Mouse (Mus musculus) C2C12 (cell line): Measurements from ENCODE around the gene Igdcc3. TPM values are rescaled to one million over a fixed set of nuclear protein-coding genes. Genes with fewer than 3 reads are reported as not detected.
"Not testable (repeated sequence)": the region's sequence is repeated elsewhere in the genome, so short reads cannot be mapped to it uniquely, and the experiment has no call there.

Source experiments
- H3K27me3 ChIP-seq: one replicate; pipeline ENCODE4 v1.6.1; 2011; ENCODE audit not compliant: control insufficient read depth, insufficient read depth, insufficient read length
- H3K36me3 ChIP-seq: one replicate; pipeline ENCODE4 v1.6.1; 2011; ENCODE audit not compliant: control insufficient read depth, insufficient read depth
- H3K4me3 ChIP-seq: one replicate; pipeline ENCODE4 v1.5.1; 2011; ENCODE audit warnings: mild to moderate bottlenecking, control low read depth; ENCODE audit not compliant: poor library complexity, insufficient read depth, severe bottlenecking
- H3K79me2 ChIP-seq: one replicate; pipeline ENCODE4 v1.6.1; 2011; ENCODE audit not compliant: control insufficient read depth, insufficient read depth
- H3K79me3 ChIP-seq: one replicate; pipeline ENCODE4 v1.6.1; 2011; ENCODE audit warnings: low read depth, control low read depth
- H3ac ChIP-seq: one replicate; pipeline ENCODE3; 2011; ENCODE audit warnings: low read depth; ENCODE audit not compliant: control insufficient read depth, insufficient read length
- CEBPB ChIP-seq: IDR thresholded peaks from one replicate; pipeline ENCODE4 v1.6.1; 2011; ENCODE audit warnings: low read depth, mild to moderate bottlenecking, control low read depth, moderate library complexity
- CTCF ChIP-seq: IDR thresholded peaks from one replicate; pipeline ENCODE4 v1.5.1; 2011; ENCODE audit not compliant: control insufficient read depth, insufficient read depth, insufficient read length
- FOSL1 ChIP-seq: IDR thresholded peaks from one replicate; pipeline ENCODE4 v1.8.0; 2011; ENCODE audit warnings: mild to moderate bottlenecking, low read length; ENCODE audit not compliant: poor library complexity, insufficient read depth, severe bottlenecking
- MAX ChIP-seq: IDR thresholded peaks from one replicate; pipeline ENCODE4 v1.6.1; 2011; ENCODE audit warnings: mild to moderate bottlenecking, control low read depth
- MYOD1 ChIP-seq: IDR thresholded peaks from one replicate; pipeline ENCODE4 v1.6.1; 2011; ENCODE audit warnings: low read depth; ENCODE audit not compliant: control insufficient read depth, insufficient read length
- MYOG ChIP-seq: IDR thresholded peaks from one replicate; pipeline ENCODE4 v1.6.1; 2011; ENCODE audit not compliant: control insufficient read depth, insufficient read length; ENCODE audit errors: extremely low read depth
- USF1 ChIP-seq: IDR thresholded peaks from one replicate; pipeline ENCODE4 v1.6.1; 2011; ENCODE audit warnings: low read depth, mild to moderate bottlenecking, control low read depth, moderate library complexity
- polyA plus RNA-seq: library from polyadenylated mRNA; unstranded; fragments of >200 nt; fragmentation: generic; extraction: Trizol; gene quantifications from one replicate; pipeline ENCODE4 v1.2.1, GENCODE M21; 2012; ENCODE audit warnings: missing spikeins

The Igdcc3 gene
- polyA plus RNA-seq, 1 experiment: not detected

DNA sequence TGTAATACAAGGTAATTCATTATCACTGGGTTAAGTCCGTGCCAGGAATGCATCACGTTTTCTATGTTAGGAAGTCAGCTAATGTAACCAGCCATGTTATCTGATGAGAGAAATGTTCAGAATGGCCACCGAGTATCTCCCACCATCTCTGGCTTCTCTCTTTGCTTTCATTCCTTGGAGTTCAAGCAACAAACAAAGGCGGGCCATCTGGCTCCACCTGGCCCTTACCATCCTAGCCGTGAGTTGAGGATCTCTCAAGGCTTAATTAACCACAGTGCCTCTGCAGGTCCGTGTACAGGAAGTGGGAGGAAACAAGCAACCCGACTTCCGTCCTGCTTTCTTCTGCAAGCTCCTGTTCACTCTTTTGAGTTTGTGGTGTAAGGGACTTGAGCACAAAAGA, 76.0 kb downstream of the Igdcc3 start:
- TF ChIP-seq FOSL1 (no peak), CTCF (no peak), USF1 (no peak), MYOD1 (no peak), CEBPB (no peak), MYOG (no peak), MAX (no peak)
- Histone ChIP-seq H3K4me3 (no peak overlapping the region), H3ac (no peak overlapping the region), H3K79me2 (no peaks in the 10 kb centered on the region), H3K36me3 (no peaks in the 10 kb centered on the region), H3K79me3 (no peaks in the 10 kb centered on the region), H3K27me3 (no peaks in the 10 kb centered on the region)

DNA sequence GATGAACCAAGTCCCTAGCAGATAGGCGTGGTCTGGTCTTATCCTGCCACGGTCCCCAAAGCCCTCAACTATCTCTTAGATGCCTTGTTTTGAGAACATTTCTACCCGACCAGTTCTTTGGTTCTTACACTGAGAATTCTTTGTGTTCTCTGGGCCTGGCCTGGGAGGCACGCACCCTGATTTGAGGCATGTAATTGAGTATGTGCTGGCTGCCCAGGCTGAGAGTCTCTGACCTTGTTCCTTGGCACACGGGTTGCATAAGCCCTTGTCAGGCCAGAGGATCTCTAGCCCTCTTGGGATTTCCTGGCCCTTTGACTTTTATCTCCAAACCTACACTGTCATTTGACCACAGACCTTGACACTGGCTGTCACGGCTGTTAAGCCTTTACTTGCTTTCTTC, 76.7 kb downstream of the Igdcc3 start:
- TF ChIP-seq MYOG (no peak), MYOD1 (no peak), CTCF (no peak), FOSL1 (no peak), MAX (no peak), USF1 (no peak), CEBPB (no peak)
- Histone ChIP-seq H3K4me3 (no peak overlapping the region), H3K27me3 (no peaks in the 10 kb centered on the region), H3ac (no peak overlapping the region), H3K36me3 (no peaks in the 10 kb centered on the region), H3K79me3 (no peaks in the 10 kb centered on the region), H3K79me2 (no peaks in the 10 kb centered on the region)

DNA sequence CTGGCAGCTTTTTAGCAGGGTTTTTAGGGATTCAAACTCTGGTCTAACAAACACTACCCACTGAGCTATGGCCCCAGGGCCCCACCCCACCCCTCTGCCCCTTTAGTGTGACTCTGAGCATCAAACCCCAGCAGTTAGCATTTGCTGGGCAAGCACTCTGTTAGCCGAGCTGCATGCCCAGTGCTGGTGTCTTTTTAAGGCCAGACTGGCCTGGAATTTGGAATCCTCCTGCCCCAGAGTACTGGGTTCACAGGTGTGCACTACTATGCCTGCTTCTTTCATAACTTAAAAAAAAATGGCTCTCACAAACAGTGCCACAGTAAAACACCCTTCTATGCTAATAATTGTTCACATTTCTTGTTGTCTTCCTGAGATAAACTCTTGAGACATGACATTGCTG, 77.9 kb downstream of the Igdcc3 start:
- H3K4me3 ChIP-seq: no peak overlapping the region
- H3ac ChIP-seq: no peak overlapping the region
- H3K27me3 ChIP-seq: no peaks in the 10 kb centered on the region
- H3K79me2 ChIP-seq: no peaks in the 10 kb centered on the region
- H3K36me3 ChIP-seq: no peaks in the 10 kb centered on the region
- H3K79me3 ChIP-seq: no peaks in the 10 kb centered on the region
- no peak for TF ChIP-seq MAX
- TF ChIP-seq CTCF: no peak
- no peak for TF ChIP-seq MYOD1
- no peak for TF ChIP-seq CEBPB
- TF ChIP-seq FOSL1: no peak
- TF ChIP-seq USF1: no peak
- TF ChIP-seq MYOG: no peak

DNA sequence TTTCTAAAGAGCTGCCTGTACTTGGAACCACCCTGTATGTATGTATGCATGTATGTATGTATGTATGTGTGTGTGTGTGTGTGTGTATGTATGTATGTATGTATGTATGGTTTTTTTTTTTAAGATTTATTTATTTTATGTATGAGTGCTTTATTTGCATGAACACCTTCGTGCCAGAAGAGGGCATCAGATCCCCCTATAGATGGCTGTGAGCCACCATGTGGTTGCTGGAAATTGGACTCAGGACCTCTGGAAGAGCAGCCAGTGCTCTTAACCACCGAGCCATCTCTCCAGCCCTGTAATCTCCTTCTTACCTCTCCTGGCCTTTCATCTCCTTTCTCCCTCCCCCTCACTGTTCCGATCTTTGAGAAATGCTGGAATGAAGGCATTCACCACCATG, 79.4 kb downstream of the Igdcc3 start:
- not testable (repeated sequence) for H3K36me3 ChIP-seq, H3K79me2 ChIP-seq, H3K4me3 ChIP-seq, H3K27me3 ChIP-seq, H3K79me3 ChIP-seq, H3ac ChIP-seq

DNA sequence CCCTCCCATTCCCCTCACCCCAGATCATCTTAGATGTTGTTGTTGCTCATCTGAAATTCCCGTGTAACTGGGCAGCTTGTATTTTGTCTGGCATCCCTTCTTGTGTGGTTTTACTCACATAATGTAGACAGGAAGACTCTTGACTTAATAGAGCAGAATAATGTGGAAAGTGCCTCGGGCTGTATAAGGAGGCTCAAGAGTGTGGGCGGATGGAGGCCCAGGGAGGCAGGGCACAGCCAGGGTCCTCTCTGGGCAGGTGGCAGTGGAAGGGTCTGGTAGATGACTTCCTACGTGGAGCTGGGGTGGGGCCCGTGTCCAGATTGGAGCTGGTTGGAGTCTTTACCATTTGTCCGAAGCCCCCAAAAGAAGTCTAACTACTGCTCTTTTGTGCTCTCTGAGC, 82.9 kb downstream of the Igdcc3 start:
- Histone ChIP-seq H3K36me3 (no peaks in the 10 kb centered on the region), H3K4me3 (no peak overlapping the region), H3ac (no peak overlapping the region), H3K79me3 (no peaks in the 10 kb centered on the region), H3K79me2 (no peaks in the 10 kb centered on the region), H3K27me3 (no peaks in the 10 kb centered on the region)
- no peak for TF ChIP-seq MYOD1
- no peak for TF ChIP-seq MYOG
- TF ChIP-seq CTCF: no peak
- no peak for TF ChIP-seq MAX
- no peak for TF ChIP-seq USF1
- no peak for TF ChIP-seq CEBPB
- TF ChIP-seq FOSL1: no peak

DNA sequence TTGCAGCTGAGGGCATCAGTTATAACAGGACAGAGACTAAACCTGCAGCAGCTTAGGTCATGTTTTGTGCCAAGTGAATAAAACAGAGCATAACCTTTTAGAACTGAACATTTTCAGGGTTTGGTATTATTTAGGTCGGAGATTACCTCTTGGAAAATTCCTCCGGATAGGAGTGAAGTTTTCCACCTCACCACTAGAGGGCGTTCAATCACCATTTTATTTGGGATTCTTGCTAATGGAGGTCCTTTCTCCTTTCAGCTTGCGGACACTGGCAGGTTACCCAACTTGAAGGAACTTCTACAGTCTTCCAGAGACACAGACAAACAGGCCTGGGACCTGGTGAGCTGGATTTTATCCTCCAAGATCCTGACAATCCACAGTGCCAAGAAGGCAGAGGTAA, 84.8 kb downstream of the Igdcc3 start:
- Histone ChIP-seq H3K79me3 (no peaks in the 10 kb centered on the region), H3K27me3 (no peaks in the 10 kb centered on the region), H3K4me3 (no peak overlapping the region), H3K36me3 (no peaks in the 10 kb centered on the region), H3ac (no peak overlapping the region), H3K79me2 (no peaks in the 10 kb centered on the region)
- no peak for TF ChIP-seq MYOG
- no peak for TF ChIP-seq FOSL1
- TF ChIP-seq CTCF: no peak
- TF ChIP-seq MYOD1: no peak
- TF ChIP-seq USF1: no peak
- no peak for TF ChIP-seq MAX
- TF ChIP-seq CEBPB: no peak

DNA sequence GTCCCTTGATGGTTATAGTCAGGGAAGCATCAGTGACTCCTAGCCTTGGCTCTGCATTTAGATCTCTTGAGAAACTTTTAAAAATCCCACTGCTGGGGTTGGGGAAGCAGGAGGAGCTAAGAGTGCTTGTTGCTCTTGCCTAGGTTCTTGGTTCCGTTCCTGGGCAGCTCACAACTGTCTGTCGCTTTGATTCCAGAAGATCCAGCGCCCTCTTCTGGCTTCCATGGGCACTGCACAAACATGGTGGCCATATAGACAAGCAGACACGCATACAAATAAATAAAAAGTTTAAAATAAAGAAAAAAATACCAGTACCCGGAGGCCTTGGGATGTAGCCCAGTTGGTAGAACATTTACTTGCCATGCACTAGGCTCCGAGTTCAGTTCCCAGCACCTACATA, 89.3 kb downstream of the Igdcc3 start:
- Histone ChIP-seq H3K79me3 (no peaks in the 10 kb centered on the region), H3ac (no peak overlapping the region), H3K27me3 (no peaks in the 10 kb centered on the region), H3K79me2 (no peaks in the 10 kb centered on the region), H3K4me3 (no peak overlapping the region), H3K36me3 (no peaks in the 10 kb centered on the region)
- TF ChIP-seq MYOG (no peak), MAX (no peak), CEBPB (no peak), USF1 (no peak), CTCF (no peak), FOSL1 (no peak), MYOD1 (no peak)
